Mouse (Mus musculus): ENCODE results near the gene Mecom.
A peak's percentile ranks its signal among the peaks of the same experiment; 100 is the strongest.
"Not testable (repeated sequence)": the region's sequence is repeated elsewhere in the genome, so short reads cannot be mapped to it uniquely, and the experiment has no call there.

Gene Mecom

DNA sequence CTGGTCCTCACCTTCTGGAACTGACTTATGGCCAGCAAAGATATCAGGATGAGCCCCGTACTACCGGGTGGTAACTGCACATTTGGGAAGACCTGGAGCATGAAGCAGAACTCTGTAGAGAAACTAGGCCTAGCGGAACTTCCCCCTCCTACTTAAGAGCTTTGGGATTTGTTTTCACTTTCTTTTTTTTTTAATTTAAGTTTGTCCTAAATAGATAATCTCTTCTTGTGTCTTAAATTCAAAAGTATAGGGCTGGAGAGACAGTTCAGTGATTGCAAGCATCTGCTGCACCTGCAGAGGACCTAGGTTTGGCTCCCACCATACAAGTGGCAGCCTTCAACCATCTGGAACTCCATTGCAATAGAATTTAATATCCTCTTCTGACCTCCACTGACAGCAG is at the start of gene Mecom:
Mecom (minus strand) TSS at position 101 of the 400 bp plus-strand sequence.
- DNase-seq: no peak

DNA sequence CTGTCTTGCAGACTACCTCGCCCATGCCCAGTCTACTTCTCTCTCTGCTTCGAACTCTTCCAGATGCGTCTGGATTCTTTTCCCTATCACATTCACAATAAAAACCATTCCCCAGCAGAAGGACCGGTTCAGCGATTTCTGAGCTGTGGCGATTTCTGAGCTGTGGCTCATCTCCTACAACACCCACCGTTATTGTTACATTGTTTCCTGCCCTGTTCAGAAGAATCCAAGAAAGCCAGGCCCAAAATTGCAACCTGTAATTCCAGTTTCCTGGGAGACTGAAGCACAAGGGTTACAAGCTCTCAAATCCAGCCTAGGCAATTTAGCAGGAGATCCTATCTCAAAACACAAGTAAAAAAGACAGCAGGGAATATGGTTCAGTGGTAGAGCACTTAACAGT is 49.5 kb upstream of the Mecom start:
- no peak for DNase-seq

GRCm38 (mm10) chr3:30595111-30595832 is 47.5 kb upstream of the Mecom start:
- peak; percentile 9 to 18 for DNase-seq

DNA sequence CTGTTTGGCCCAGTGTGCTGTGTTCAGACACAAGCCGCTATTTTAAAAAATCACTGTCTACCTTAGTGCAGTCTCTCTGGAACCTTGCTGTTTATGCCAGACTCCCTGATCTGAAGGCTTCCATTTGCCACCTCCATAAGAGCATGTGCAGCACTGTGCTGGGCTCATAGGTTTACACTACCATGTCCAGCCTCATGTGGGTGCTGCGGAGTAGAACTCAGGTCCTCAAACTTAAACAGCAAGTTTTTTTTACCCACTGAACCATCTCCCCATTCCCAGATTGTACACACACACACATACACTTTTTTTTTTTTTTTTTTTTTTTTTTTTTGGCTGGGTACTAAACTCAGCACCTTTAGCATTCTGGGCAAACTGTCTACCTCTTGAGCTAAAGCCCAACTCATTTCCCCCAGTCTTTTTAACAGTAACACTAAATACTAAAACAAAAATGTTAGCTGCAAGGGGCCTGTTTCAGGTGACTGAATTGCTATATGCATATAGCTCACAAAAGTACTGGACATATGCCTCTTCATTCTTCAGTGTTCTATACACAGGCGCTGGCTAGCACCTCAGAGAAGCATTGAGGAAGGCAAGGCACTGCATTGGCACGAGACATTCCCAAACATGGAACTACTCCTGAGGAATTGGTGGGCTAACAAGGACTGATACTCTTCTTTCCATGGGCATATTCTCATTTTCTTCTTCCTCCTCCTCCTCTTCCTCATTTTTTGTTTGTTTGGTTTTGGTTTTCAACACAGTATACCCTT is 46.1 kb upstream of the Mecom start:
- DNase-seq: peak in 1 of 2 experiments; percentile 11

GRCm38 (mm10) chr3:30592418-30592853 is 44.6 kb upstream of the Mecom start:
- no peak for DNase-seq

- no peak for DNase-seq
These were observed 41.1 kb upstream of the Mecom start for GRCm38 (mm10) chr3:30588865-30589264.

DNA sequence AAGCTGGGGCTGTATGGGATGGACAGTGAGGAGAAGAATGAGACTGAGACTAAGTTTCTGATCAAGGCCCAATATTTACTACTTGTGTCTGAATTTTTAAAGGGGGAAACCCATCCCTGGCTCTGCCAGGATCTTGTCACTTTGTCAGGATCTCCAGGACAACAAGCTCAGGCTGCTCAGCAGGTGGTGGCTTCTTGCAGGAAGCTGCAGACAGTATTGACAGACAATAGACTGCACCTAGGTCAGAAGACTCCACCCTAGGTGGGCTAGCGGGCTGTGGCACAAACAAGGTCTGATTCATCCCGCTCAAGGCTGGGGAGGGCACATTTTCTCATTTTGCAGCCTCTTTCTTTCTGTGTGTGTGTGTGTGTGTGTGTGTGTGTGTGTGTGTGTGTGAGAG is 25.7 kb upstream of the Mecom start:
- no peak for DNase-seq

GRCm38 (mm10) chr3:30566333-30566732 is 18.5 kb upstream of the Mecom start:
- DNase-seq: not testable (repeated sequence)

DNA sequence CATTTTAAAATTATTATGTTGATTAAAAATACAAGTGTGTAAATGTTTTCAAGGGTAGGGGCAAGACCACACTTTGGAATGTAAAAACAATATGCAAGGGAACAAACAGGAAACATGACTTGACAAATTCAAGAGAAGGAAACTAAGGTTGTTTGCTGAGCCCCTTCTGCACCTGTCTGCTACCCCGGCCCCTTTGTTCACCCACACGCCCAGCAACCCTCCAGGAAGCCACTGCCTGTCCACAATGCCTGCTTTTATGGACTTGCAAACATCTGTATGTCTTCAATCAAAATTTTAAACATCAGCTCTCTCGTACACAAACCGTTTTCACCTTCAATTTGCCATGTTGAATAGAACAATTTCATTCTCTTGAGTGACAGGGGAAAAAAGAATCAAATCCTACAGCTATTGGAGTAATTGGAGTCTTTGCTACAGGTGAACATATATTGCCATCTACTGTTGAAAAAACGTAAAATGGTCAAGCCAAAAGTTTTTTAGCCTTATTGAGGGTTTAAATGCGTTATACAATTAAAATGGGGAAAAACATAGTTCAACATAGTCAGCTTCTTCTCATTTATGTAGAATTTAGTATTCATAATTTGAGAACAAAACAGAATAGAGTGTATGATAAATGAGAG is 13.0 kb upstream of the Mecom start:
- DNase-seq: no peak

DNA sequence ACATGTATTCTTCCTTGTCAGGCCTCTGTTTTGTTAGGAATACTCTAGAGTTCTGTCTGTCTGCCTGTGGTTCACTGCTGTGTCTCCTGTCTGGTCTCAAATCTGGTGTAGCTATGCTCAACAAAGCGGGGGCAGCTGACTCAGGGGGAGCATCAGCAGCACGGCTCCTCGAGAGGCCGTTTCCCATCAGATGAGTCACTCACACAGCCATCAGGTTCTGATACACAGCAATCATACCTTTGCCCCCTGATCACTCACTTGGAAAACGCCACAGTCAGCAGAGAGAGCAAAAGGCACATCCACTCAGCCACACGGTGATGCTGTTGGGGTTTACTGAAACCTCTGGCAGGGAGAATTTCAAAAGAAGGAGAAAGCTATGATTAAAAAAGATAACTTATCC is 5.9 kb upstream of the Mecom start:
- DNase-seq: no peak

DNA sequence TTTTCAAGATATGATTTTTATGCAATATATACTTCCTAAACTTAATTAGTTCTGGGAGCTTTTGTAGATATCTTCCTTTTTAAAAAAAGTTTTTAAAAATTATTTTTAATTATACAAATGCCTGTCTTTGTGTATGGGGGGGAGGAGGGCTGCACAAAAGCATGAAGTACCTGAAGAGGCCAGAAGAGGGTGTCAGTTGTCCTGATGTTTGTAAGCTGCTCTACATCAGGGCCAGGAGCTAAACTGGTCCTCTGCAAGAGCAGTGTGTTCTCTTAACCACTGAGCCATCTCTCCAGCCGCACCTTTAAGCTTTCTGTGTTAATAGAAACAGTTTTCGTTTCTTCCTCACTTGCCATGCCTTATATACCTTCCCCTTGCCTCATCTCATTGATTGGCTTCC is 2.4 kb upstream of the Mecom start:
- no peak for DNase-seq

GRCm38 (mm10) chr3:30548928-30549327 is 1.1 kb upstream of the Mecom start:
- DNase-seq: no peak

DNA sequence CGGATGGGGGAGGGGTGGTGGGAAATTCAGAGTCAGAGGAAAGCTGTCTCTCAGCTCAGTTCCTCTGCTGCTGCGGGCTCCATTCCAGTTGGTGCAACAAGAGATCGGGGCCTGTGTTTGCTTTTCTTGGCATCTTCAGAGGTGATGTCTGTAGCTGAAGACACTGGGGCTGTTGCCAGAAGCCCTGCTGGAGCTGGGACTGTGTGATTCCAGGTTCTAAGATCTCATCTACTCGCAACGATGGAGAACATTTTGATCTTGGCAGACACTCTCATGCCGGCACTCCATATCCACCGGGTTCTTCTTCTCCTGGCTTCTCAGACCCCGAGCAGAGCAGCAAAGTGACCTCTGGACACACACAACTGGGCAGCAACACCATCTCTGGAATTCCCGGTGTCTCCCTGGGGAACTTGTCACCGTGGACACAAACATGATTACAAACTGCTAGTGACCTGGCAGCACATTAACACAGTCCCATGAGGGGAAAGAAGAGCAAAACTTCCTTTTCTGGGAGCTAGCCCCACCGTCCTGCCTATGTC is 908 bp downstream of the Mecom start:
- no peak for DNase-seq

- no peak for DNase-seq
These were observed 1.4 kb downstream of the Mecom start for GRCm38 (mm10) chr3:30546366-30546765.

DNA sequence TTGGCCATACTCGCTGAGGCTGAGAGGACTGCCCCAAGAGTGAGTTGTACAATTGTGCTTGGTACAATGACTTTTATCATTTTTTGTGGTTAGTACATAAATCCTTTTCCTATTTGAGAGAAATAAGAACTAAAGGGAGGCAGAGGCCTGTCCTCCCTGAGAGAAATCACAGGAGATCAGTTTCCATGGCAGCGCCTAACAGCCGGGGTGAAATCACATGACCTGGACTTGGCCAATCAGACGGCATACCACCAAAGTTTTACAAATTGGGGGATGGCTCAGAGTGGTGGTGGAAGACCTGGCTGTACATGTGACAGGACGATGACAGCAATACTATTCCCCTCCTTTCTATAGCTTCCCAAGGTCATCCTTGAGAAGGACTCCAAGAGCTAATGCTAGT is 2.6 kb downstream of the Mecom start:
- no peak for DNase-seq

DNA sequence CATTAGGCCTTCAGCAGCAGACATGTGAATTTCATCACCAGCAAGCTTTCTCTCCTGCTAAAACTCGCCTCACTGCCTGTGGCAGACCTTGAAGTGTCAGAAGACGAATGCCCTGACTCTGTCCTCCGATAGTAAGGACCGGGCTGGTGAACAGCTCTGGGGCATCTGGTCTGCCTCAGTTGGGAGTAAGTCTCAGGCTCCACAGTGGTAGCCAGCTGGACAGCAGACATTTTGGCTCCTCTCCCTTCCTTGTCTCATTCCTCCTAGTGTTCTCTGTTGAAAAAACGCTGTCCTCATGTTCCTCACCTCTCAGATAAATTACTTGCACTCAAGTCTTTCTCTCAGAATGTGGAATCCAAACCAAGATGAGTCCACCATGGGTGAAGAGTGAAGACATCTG is 3.5 kb downstream of the Mecom start:
- no peak for DNase-seq

GRCm38 (mm10) chr3:30535821-30536220 is 12.0 kb downstream of the Mecom start:
- no peak for DNase-seq

GRCm38 (mm10) chr3:30520751-30521150 is 27.1 kb downstream of the Mecom start:
- not testable (repeated sequence) for DNase-seq

DNA sequence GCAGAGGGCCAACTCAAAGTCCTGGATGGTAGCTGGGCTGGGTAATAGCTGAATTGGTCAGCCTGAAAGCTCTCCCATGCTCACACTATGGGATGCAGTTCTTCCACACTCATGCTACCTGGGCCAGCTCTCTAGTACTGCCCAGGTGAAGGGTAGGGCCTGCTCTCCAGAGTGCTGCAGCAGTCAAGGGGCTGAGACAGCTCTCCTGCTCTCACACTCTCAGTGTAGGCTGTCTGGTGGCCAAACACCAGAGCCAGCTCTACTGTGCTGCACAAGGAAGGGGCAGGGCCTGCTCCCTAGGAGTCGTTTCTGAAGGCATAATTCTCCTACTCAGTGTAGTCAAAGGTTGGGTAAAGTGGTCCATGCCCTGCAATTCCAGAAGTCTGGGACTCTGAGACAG is 28.4 kb downstream of the Mecom start:
- DNase-seq: no peak

DNA sequence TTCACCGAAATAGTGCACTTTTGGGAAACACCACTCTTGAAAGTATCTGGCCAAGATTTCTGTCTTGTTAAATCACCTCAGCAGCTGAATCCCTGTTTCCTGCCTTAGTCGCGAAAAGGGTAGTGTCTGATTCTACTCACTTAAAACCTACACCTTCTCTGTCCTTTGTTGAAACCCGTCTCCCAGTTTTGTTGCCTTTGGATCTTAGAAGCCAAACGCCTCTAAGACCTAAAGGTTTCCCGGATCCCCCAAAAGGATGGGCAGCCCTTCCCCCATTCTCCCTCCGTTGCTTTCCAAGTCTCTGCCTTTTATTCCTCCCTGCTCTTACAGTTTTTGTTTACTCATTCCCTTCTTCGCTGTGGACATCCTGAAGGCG is 32.0 kb downstream of the Mecom start:
- DNase-seq: no peak

DNA sequence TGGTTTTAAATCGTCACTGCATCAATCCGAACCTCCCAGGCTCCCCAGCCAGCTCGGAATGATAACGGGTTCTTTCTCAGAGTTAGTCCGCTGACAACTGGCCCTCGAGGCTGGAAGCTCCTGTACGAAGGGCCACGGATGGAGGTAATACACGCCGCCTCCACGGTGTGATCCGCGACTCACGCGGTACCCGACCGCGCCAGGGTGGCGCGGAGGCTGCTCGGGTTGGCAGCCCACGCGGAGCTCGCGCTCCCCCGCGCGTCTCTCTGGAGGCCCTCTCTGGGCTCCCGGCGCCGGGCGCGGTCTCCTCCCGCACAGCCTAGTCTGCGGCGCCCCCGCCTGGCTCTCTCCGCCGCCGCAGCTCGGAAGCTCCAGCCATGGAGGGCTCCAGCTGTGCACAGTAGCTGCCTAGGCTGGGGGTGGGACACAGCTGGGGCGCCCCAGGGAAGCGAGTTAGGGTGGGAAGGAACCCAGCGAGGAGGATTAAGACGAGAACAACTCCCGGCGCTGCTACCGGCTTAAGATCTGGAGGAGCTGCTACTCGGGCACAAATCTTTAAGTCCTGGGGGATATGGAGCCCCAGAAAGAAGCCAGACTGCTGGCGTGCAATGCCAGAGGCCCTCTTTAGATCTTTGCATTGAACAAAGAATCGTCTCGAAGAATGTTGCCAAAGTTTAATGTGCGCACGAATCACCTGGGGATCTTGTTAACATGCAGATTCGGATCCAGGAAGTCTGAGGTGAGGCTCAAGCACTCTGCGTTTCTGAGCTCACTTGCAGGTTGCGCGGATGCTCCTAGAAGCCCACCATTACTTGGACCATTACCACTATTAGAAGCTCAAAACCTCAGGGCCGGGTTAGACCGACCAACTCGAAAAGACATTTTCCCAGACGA is 32.7 kb downstream of the Mecom start:
- DNase-seq: peak; percentile 16 to 19

DNA sequence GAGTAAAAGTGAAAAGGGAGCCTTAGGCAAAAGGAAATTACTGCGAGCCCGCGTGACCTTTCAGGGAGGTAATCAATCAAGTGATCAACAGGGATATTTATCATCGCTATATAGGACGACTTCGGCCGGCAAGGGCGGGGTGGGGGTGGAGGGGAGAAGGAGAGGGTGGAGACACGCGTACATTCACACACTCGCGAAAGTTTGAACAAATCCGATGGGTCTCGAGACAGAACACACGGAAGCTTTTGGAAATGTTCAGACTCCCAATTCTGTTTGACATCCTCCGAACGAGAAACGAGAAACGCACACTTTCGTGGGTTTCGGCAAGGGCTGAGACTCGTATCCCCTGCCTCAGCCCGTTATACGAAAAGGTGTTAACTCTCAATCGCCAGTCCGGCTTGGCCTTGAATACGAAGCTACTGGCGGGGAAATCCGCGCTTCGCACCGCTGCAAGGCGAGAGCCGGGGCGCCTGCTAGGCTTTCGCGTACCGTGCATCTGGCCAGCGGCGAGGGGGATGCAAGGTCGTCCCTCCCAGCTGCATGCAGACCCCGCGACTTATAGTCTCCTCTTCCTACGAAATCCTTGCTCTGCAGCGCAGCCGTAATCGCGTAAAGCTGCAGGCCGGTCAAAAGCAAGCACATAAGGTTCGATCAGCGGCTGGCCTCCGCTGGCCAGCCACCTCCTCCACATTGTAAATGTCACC is 33.6 kb downstream of the Mecom start:
- no peak for DNase-seq
